Mouse (Mus musculus) neural tube, embryonic 13.5 days (tissue): ENCODE measurements around the gene Dedd2. TPM values are rescaled to one million over a fixed set of nuclear protein-coding genes. Genes with fewer than 3 reads are reported as not detected.
"Not testable (repeated sequence)": the region's sequence is repeated elsewhere in the genome, so short reads cannot be mapped to it uniquely, and the experiment has no call there.

Source experiments
- ATAC-seq: fragments of 200-750 bp; cut with Nextera tagmentation; 2 replicates; pipeline ENCODE4 v1.8.0; 2017; ENCODE audit warnings: low read depth, mild to moderate bottlenecking, moderate TSS enrichment, moderate library complexity
- H3K27ac ChIP-seq: fragments of 300-500 bp; sonication (generic); replicated peaks from 2 replicates; pipeline ENCODE4 v1.5.1; 2015; ENCODE audit warnings: moderate library complexity, mild to moderate bottlenecking, inconsistent platforms
- H3K27me3 ChIP-seq: fragments of 300-500 bp; sonication (generic); 2 replicates; pipeline ENCODE4 v1.6.1; 2015; ENCODE audit warnings: mild to moderate bottlenecking, inconsistent platforms
- H3K36me3 ChIP-seq: fragments of 300-500 bp; sonication (generic); 2 replicates; pipeline ENCODE4 v1.6.1; 2015; ENCODE audit warnings: mild to moderate bottlenecking, inconsistent platforms
- H3K4me1 ChIP-seq: fragments of 300-500 bp; sonication (generic); replicated peaks from 2 replicates; pipeline ENCODE4 v1.6.1; 2015; ENCODE audit warnings: inconsistent platforms
- H3K4me2 ChIP-seq: fragments of 300-500 bp; sonication (generic); 2 replicates; pipeline ENCODE4 v1.6.1; 2015; ENCODE audit warnings: inconsistent platforms, mild to moderate bottlenecking, moderate library complexity
- H3K4me3 ChIP-seq: fragments of 300-500 bp; sonication (generic); 2 replicates; pipeline ENCODE4 v1.5.1; 2015; ENCODE audit warnings: mild to moderate bottlenecking, inconsistent platforms
- H3K9ac ChIP-seq: fragments of 300-500 bp; sonication (generic); 2 replicates; pipeline ENCODE4 v1.6.1; 2015; ENCODE audit warnings: moderate library complexity, mild to moderate bottlenecking, inconsistent platforms
- H3K9me3 ChIP-seq: fragments of 300-500 bp; sonication (generic); 2 replicates; pipeline ENCODE4 v1.6.1; 2016; ENCODE audit warnings: inconsistent platforms
- WGBS: fragments of 180-500 bp; shearing (Covaris S2); methylation state at CpG from one replicate; pipeline ENCODE4 v1.1.7; 2015; 5-methylcytosine and 5-hydroxymethylcytosine counted together
- polyA plus RNA-seq: library from polyadenylated mRNA; unstranded; fragments of >200 nt; fragmentation: Nextera tagmentation; extraction: Ambion mirVana; gene quantifications from 2 replicates; pipeline ENCODE4 v1.2.1, GENCODE M21; 2015

Gene Dedd2
- polyA plus RNA-seq: 16.6 and 17.7 TPM in 2 replicates

- Histone ChIP-seq H3K9ac (peak within 1 kb of the TSS; percentile 82), H3K27ac (peak within 1 kb of the TSS; percentile 91), H3K4me1 (peaks cover 39% of the 10 kb centered on the region), H3K4me3 (peak within 1 kb of the TSS; percentile 77), H3K36me3 (peaks cover 29% of the 10 kb centered on the region), H3K4me2 (peak within 1 kb of the TSS; percentile 85), H3K9me3 (no peaks in the 10 kb centered on the region), H3K27me3 (no peaks in the 10 kb centered on the region)
- WGBS: 8% methylated on average over 20 of the region's 20 CpGs
- 0 out of 2 replicates have a peak, but pooled peaks have one; percentile 4 for ATAC-seq
Measured at GRCm38 (mm10) chr7:25220457-25221101, at the start of gene Dedd2. Gene Dedd2, minus strand, starts transcription at chr7:25220615.

- Histone ChIP-seq H3K4me2 (peak overlapping the region; percentile 88), H3K27ac (no peak overlapping the region; the same call in 1 of the 2 replicates), H3K9ac (peak overlapping the region; percentile 82), H3K27me3 (no peaks in the 10 kb centered on the region), H3K4me1 (peaks cover 50% of the 10 kb centered on the region), H3K9me3 (no peaks in the 10 kb centered on the region), H3K36me3 (peaks cover 35% of the 10 kb centered on the region), H3K4me3 (peak overlapping the region; percentile 71)
- ATAC-seq: no peak
- 86% methylated on average over 8 of the region's 8 CpGs for WGBS
Measured at GRCm38 (mm10) chr7:25269545-25270271, 49.3 kb upstream of the Dedd2 start.

GRCm38 (mm10) chr7:25269029-25269428 lies 48.6 kb upstream of the Dedd2 start:
- ATAC-seq: no peak
- 37% methylated on average over 4 of the region's 4 CpGs for WGBS
- H3K27ac ChIP-seq: peak overlapping the region; percentile 91

GRCm38 (mm10) chr7:25268588-25268987 lies 48.2 kb upstream of the Dedd2 start:
- Histone ChIP-seq H3K9me3 (no peaks in the 10 kb centered on the region), H3K9ac (peak overlapping the region; percentile 82), H3K4me2 (peak overlapping the region; percentile 88), H3K27me3 (no peaks in the 10 kb centered on the region), H3K4me1 (peaks cover 39% of the 10 kb centered on the region), H3K4me3 (peak overlapping the region; percentile 71), H3K27ac (peak overlapping the region; percentile 91), H3K36me3 (peaks cover 29% of the 10 kb centered on the region)
- 0 out of 2 replicates have a peak, but pooled peaks have one; percentile 1 for ATAC-seq
- WGBS: 7% methylated on average over 7 of the region's 7 CpGs

More at GRCm38 (mm10) chr7:25269029-25269428, 48.6 kb upstream of the Dedd2 start:
- no peaks in the 10 kb centered on the region for H3K27me3 ChIP-seq
- H3K4me3 ChIP-seq: peak overlapping the region; percentile 71
- H3K9me3 ChIP-seq: no peaks in the 10 kb centered on the region
- peaks cover 34% of the 10 kb centered on the region for H3K36me3 ChIP-seq
- H3K9ac ChIP-seq: peak overlapping the region; percentile 82
- peaks cover 44% of the 10 kb centered on the region for H3K4me1 ChIP-seq
- peak overlapping the region; percentile 88 for H3K4me2 ChIP-seq

GRCm38 (mm10) chr7:25267751-25268463 lies 47.5 kb upstream of the Dedd2 start:
- H3K36me3 ChIP-seq: peaks cover 23% of the 10 kb centered on the region
- H3K4me2 ChIP-seq: peak overlapping the region; percentile 88
- H3K4me3 ChIP-seq: peak overlapping the region; percentile 71
- ATAC-seq: peak; percentile 96
- no peaks in the 10 kb centered on the region for H3K27me3 ChIP-seq
- H3K4me1 ChIP-seq: peaks cover 33% of the 10 kb centered on the region
- under 1% methylated on average over 33 of the region's 33 CpGs for WGBS
- peak overlapping the region; percentile 82 for H3K9ac ChIP-seq
- peak overlapping the region; percentile 93 for H3K27ac ChIP-seq
- H3K9me3 ChIP-seq: no peaks in the 10 kb centered on the region

- H3K27me3 ChIP-seq: no peaks in the 10 kb centered on the region
- peak within 1 kb of the TSS; percentile 93 for H3K27ac ChIP-seq
- peak; percentile 90 for ATAC-seq
- H3K4me3 ChIP-seq: peak within 1 kb of the TSS; percentile 71
- no peaks in the 10 kb centered on the region for H3K9me3 ChIP-seq
- H3K36me3 ChIP-seq: peaks cover 17% of the 10 kb centered on the region
- WGBS: under 1% methylated on average over 29 of the region's 29 CpGs
- H3K4me1 ChIP-seq: peaks cover 30% of the 10 kb centered on the region
- peak within 1 kb of the TSS; percentile 82 for H3K9ac ChIP-seq
- peak within 1 kb of the TSS; percentile 88 for H3K4me2 ChIP-seq
Measured at GRCm38 (mm10) chr7:25267301-25267750, 46.9 kb upstream of the Dedd2 start, which contains the start of gene Cic. Gene Cic, plus strand, starts transcription at chr7:25267704.

- 88% methylated on average over 8 of the region's 8 CpGs for WGBS
- H3K27me3 ChIP-seq: no peaks in the 10 kb centered on the region
Measured at GRCm38 (mm10) chr7:25266180-25266962, 46.0 kb upstream of the Dedd2 start.

GRCm38 (mm10) chr7:25265743-25266142 lies 45.3 kb upstream of the Dedd2 start:
- not testable (repeated sequence) for H3K27ac ChIP-seq, ATAC-seq
- 93% methylated on average over 5 of the region's 5 CpGs for WGBS

More at GRCm38 (mm10) chr7:25266180-25266962, 46.0 kb upstream of the Dedd2 start:
- H3K9me3 ChIP-seq: no peaks in the 10 kb centered on the region
- H3K9ac ChIP-seq: peak overlapping the region; percentile 38; the same call in 1 of the 2 replicates
- peaks cover 27% of the 10 kb centered on the region for H3K4me1 ChIP-seq
- peak overlapping the region; percentile 58 for H3K4me2 ChIP-seq
- no peak for ATAC-seq
- H3K36me3 ChIP-seq: peaks cover 7% of the 10 kb centered on the region
- H3K4me3 ChIP-seq: 0 out of 2 replicates have a peak overlapping the region, but pooled peaks have one; percentile 56
- H3K27ac ChIP-seq: no peak overlapping the region

GRCm38 (mm10) chr7:25263968-25264870 lies 43.8 kb upstream of the Dedd2 start:
- no peaks in the 10 kb centered on the region for H3K36me3 ChIP-seq
- H3K9ac ChIP-seq: 0 out of 2 replicates have a peak overlapping the region, but pooled peaks have one; percentile 26
- no peak overlapping the region for H3K27ac ChIP-seq
- ATAC-seq: no peak
- no peak overlapping the region for H3K4me2 ChIP-seq
- 21% methylated on average over 17 of the region's 17 CpGs for WGBS
- H3K27me3 ChIP-seq: no peaks in the 10 kb centered on the region
- no peaks in the 10 kb centered on the region for H3K9me3 ChIP-seq
- H3K4me3 ChIP-seq: no peak overlapping the region
- H3K4me1 ChIP-seq: peaks cover 14% of the 10 kb centered on the region

More at GRCm38 (mm10) chr7:25265743-25266142, 45.3 kb upstream of the Dedd2 start:
- not testable (repeated sequence) for H3K36me3 ChIP-seq, H3K4me2 ChIP-seq, H3K27me3 ChIP-seq, H3K4me3 ChIP-seq, H3K9me3 ChIP-seq, H3K9ac ChIP-seq
- peaks cover 27% of the 10 kb centered on the region for H3K4me1 ChIP-seq

- no peaks in the 10 kb centered on the region for H3K36me3 ChIP-seq
- no peaks in the 10 kb centered on the region for H3K9me3 ChIP-seq
- H3K4me3 ChIP-seq: no peak overlapping the region
- WGBS: 83% methylated on average over 1 of the region's 1 CpGs
- H3K27ac ChIP-seq: no peak overlapping the region
- no peak overlapping the region for H3K4me2 ChIP-seq
- H3K27me3 ChIP-seq: no peaks in the 10 kb centered on the region
- no peak overlapping the region for H3K9ac ChIP-seq
- no peak for ATAC-seq
- peaks cover 4% of the 10 kb centered on the region for H3K4me1 ChIP-seq
Measured at GRCm38 (mm10) chr7:25261896-25262295, 41.5 kb upstream of the Dedd2 start.
